Mouse (Mus musculus): ENCODE data around the gene Dtx3l. TPM values are rescaled to one million over a fixed set of nuclear protein-coding genes. Genes with fewer than 3 reads are reported as not detected.

The Dtx3l gene
- 1.1 and 1.3 TPM in 2 replicates for polyA plus RNA-seq (2012; rRNA removed)

DNA sequence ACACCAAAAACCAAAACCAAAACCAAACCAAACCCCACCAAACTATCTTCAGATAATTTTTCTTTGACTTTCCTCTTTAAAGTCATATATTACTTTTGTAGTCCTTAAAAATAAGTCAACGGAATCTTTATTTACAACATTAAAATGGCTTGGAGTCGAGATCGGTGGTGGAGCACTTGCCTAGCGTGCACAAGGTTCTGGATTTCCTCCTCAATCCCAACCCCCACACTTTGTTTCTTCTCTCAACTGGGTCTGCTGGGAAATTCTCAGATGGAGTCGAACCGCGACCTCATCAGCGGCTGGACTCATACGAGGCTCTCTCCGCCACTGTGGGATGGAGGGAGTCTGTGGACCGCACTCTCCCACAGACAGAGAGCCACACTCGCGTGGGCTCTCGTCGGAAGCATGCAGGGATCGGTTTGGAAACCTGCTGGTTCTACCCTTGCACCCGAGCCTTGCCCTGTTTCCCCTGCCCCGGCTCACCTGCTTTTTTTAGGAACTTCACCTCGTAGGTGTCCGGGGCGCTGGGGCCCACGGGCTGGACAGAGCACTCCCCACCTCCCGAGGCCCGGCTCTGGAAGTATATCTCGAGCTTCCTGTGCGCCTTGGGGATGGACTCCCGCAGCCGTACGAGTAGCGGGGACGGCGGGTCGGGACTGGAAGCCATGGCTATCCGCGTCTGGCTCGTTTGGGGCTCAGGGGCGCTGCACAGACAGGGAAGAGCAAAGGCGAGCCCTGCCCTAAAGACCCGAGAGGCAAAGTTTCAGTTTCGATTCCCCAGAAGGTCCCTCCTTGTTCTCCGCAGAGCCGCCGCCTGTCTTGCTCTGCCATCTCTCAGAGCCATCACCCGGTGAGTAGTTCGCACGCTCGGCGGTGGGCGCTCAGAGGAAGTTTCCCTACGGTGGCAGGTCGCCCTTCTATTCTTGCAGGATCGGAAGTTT lies at the start of gene Dtx3l, which contains the start of gene Parp9:
Gene Dtx3l (minus strand): TSS at position 941 of the 941 bp plus-strand sequence.
Gene Parp9 (plus strand): TSS at position 260 of the 941 bp plus-strand sequence.

DNA sequence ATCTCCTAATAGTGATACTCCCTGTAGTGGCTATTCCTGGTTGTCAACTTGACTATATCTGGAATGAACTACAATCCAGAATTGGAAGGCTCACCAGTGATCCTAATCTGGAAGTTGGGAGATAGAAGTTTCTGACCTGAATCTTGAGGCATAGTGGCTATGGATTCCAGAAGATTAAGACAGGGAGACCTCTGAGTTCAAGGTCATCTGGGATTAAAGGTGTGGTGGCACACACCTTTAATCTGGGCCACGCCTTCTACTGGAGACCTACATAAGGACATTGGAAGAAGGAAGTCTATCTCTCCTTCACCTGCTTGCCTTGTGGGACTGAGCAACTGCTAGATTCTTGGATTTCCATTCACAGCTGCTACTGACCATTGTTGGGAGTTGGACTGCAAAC lies 39.5 kb upstream of the Dtx3l start, which contains the start of gene Kpna1:
Gene Kpna1 (plus strand): TSS at position 301 of the 400 bp plus-strand sequence.

Other genes starting within 250 kb of the Dtx3l start
- gene Dirc2, start 169.8 kb downstream of the Dtx3l start, polyA plus RNA-seq (2012; rRNA removed): 72.0 and 76.3 TPM in 2 replicates
- 14.7 and 15.1 TPM in 2 replicates for gene Hspbap1, start 168.8 kb downstream of the Dtx3l start, polyA plus RNA-seq (2012; rRNA removed)
- gene Parp14, start 67.6 kb downstream of the Dtx3l start, polyA plus RNA-seq (2012; rRNA removed): 0.66 and 1.1 TPM in 2 replicates
- 2.3 and 2.9 TPM in 2 replicates for gene Parp9, start 681 bp downstream of the Dtx3l start, polyA plus RNA-seq (2012; rRNA removed)
- 37.7 and 39.9 TPM in 2 replicates for gene Kpna1, start 39.6 kb upstream of the Dtx3l start, polyA plus RNA-seq (2012; rRNA removed)
- gene Wdr5b, start 102.0 kb upstream of the Dtx3l start, polyA plus RNA-seq (2012; rRNA removed): 7.2 and 7.3 TPM in 2 replicates
- gene Fam162a, start 132.4 kb upstream of the Dtx3l start, polyA plus RNA-seq (2012; rRNA removed): 128 and 129 TPM in 2 replicates
- 22.5 and 25.2 TPM in 2 replicates for gene Ccdc58, start 132.5 kb upstream of the Dtx3l start, polyA plus RNA-seq (2012; rRNA removed)
- gene Csta1, start 192.1 kb upstream of the Dtx3l start, polyA plus RNA-seq (2012; rRNA removed): not detected in 2 replicates
- gene Stfa2l1, start 217.7 kb upstream of the Dtx3l start, polyA plus RNA-seq (2012; rRNA removed): 1.7 TPM in 1 of 2 replicates, not detected in the other
- gene Gm5483, start 245.1 kb upstream of the Dtx3l start, polyA plus RNA-seq (2012; rRNA removed): 0.30 and 2.5 TPM in 2 replicates